8 mouse cellular contexts compared by ENCODE assay signal in the genomic region with DNA sequence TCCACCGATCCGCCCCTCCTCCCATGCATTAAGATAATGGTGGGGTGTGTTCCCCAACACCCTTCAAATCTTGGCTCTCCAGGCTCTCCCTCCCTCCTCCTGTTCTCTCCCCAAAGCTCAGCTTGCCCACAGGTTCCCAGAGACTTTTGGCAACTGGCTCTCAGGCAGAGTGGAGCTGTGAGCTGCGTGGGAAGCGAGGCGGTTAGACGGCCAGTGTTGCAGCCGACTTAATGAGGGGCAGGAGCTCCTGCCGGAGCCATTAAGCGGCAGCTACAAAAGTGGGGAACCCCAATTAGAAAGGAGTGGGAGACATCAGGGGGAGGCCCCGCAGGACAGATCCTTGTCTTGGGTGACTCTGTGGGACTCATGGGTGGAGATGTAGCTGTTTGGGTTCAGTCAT.
DNase-seq lines count a peak whose midpoint lies in the region; ATAC-seq and TF ChIP-seq lines count a peak whose summit lies in the region.

No protein-coding gene starts in this region.

- no peaks in the 10 kb centered on the region for H3K9me3 ChIP-seq in E14TG2a.4 (ENCODE audit: low read length)
- H3K9me3 ChIP-seq in forebrain, postnatal 0 days (ENCODE audit: low read length): no peaks in the 10 kb centered on the region
- no peaks in the 10 kb centered on the region for H3K9me3 ChIP-seq in limb, embryonic 14.5 days (ENCODE audit: control insufficient read depth, low read length)
- no peaks in the 10 kb centered on the region for H3K9me3 ChIP-seq in stomach, embryonic 14.5 days (ENCODE audit: control insufficient read depth, low read depth, low read length)

- H3K4me2 ChIP-seq in forebrain, postnatal 0 days (ENCODE audit: low read depth): peak overlapping the region; percentile 35
- 0 out of 2 replicates have a peak overlapping the region, but pooled peaks have one; percentile 15 for H3K4me2 ChIP-seq in limb, embryonic 14.5 days (replicated peaks; ENCODE audit: low read depth, low read length, severe bottlenecking)
- 0 out of 2 replicates have a peak overlapping the region, but pooled peaks have one; percentile 10 for H3K4me2 ChIP-seq in stomach, embryonic 14.5 days (replicated peaks; ENCODE audit: low read depth, low read length)

- TF ChIP-seq POLR2A in limb, embryonic 14.5 days (IDR thresholded peaks at IDR 0.05; ENCODE audit: borderline replicate concordance, extremely low read depth, insufficient read depth, insufficient read length): no peak

- peak overlapping the region; percentile 41; the same call in 1 of the 2 replicates for H3K27ac ChIP-seq in forebrain, postnatal 0 days (ENCODE audit: low read depth, low read length)
- H3K27ac ChIP-seq in limb, embryonic 14.5 days (replicated peaks; ENCODE audit: low read depth, low read length): no peak overlapping the region
- H3K27ac ChIP-seq in stomach, embryonic 14.5 days (ENCODE audit: low read length): no peak overlapping the region

- no peaks in the 10 kb centered on the region for H3K36me3 ChIP-seq in E14TG2a.4 (ENCODE audit: insufficient read depth, low read length)
- H3K36me3 ChIP-seq in forebrain, postnatal 0 days (ENCODE audit: insufficient read depth): no peaks in the 10 kb centered on the region
- H3K36me3 ChIP-seq in limb, embryonic 14.5 days (ENCODE audit: control insufficient read depth, insufficient read depth, low read length): no peaks in the 10 kb centered on the region
- no peaks in the 10 kb centered on the region for H3K36me3 ChIP-seq in stomach, embryonic 14.5 days (ENCODE audit: control insufficient read depth, insufficient read depth, low read length)

- H3K9ac ChIP-seq in forebrain, postnatal 0 days: 0 out of 2 replicates have a peak overlapping the region, but pooled peaks have one; percentile 25
- no peak overlapping the region for H3K9ac ChIP-seq in limb, embryonic 14.5 days (ENCODE audit: low read depth, low read length, severe bottlenecking)
- H3K9ac ChIP-seq in stomach, embryonic 14.5 days (replicated peaks; ENCODE audit: low read depth, low read length): no peak overlapping the region

- peak; percentile 38 for ATAC-seq in forebrain, postnatal 0 days
- no peak for ATAC-seq in limb, embryonic 14.5 days (ENCODE audit: low FRiP score, low read depth)
- no peak for ATAC-seq in stomach, embryonic 14.5 days (ENCODE audit: insufficient number of reproducible peaks, insufficient read depth, low FRiP score, low read depth)

- H3K4me3 ChIP-seq in E14TG2a.4 (replicated peaks; ENCODE audit: low read length): peak overlapping the region; percentile 24
- H3K4me3 ChIP-seq in forebrain, postnatal 0 days (ENCODE audit: low read depth, low read length): peak overlapping the region; percentile 9
- H3K4me3 ChIP-seq in limb, embryonic 14.5 days (replicated peaks; ENCODE audit: low read length): no peak overlapping the region
- no peak overlapping the region for H3K4me3 ChIP-seq in stomach, embryonic 14.5 days (ENCODE audit: low read depth, low read length)

- DNase-seq in heart, adult 18-20 months: peak; percentile 16 to 36
- no peak for DNase-seq in heart, postnatal 10 days
- no peak for DNase-seq in forebrain, postnatal 0 days
- DNase-seq in limb, embryonic 14.5 days (ENCODE audit: low spot score): no peak
- DNase-seq in cerebellum, postnatal 25 days: no peak
- DNase-seq in urinary bladder, postnatal 10 days (ENCODE audit: low spot score): no peak

- intact Hi-C loops in heart, postnatal 10 days (cut with DNase I): no loop called here

- TF ChIP-seq CTCF in E14TG2a.4 (conservative IDR thresholded peaks at IDR 0.05; ENCODE audit: low read length): no peak
- TF ChIP-seq CTCF in forebrain, postnatal 0 days (IDR thresholded peaks at IDR 0.05; ENCODE audit: low read depth): no peak

- WGBS in forebrain, postnatal 0 days: 7% methylated on average over 10 of the region's 10 CpGs
- 9% methylated on average over 10 of the region's 10 CpGs for WGBS in limb, embryonic 14.5 days
- 23% methylated on average over 10 of the region's 10 CpGs for WGBS in stomach, embryonic 14.5 days

- H3K4me1 ChIP-seq in E14TG2a.4 (replicated peaks; ENCODE audit: low read depth, low read length): peaks cover 17% of the 10 kb centered on the region
- peaks cover 10% of the 10 kb centered on the region; the same call in 1 of the 2 replicates for H3K4me1 ChIP-seq in forebrain, postnatal 0 days (ENCODE audit: insufficient read depth)
- H3K4me1 ChIP-seq in limb, embryonic 14.5 days (ENCODE audit: control insufficient read depth, insufficient read depth, low read length): peaks cover 16% of the 10 kb centered on the region
- H3K4me1 ChIP-seq in stomach, embryonic 14.5 days (ENCODE audit: control insufficient read depth, insufficient read depth, low read length): no peaks in the 10 kb centered on the region

- H3K27me3 ChIP-seq in E14TG2a.4 (ENCODE audit: insufficient read depth, low read length): peaks cover 55% of the 10 kb centered on the region
- no peaks in the 10 kb centered on the region for H3K27me3 ChIP-seq in forebrain, postnatal 0 days (ENCODE audit: insufficient read depth, low read length)
- peaks cover 10% of the 10 kb centered on the region; the same call in 1 of the 2 replicates for H3K27me3 ChIP-seq in limb, embryonic 14.5 days (ENCODE audit: control insufficient read depth, insufficient read depth, low read length)
- H3K27me3 ChIP-seq in stomach, embryonic 14.5 days (ENCODE audit: control insufficient read depth, insufficient read depth, low read length): peaks cover 6% of the 10 kb centered on the region; the same call in 1 of the 2 replicates

Comparison
In these comparisons a context has a peak if more than half of its experiments do, and no peak if none do; other contexts are left out.
1. DNase-seq: peak in heart, adult 18-20 months (2 of 2); none in heart, postnatal 10 days (0 of 2), forebrain, postnatal 0 days (single experiment), limb, embryonic 14.5 days (single experiment), cerebellum, postnatal 25 days (0 of 2) and urinary bladder, postnatal 10 days (single experiment).
2. H3K4me3 ChIP-seq: peak in E14TG2a.4 (single experiment) and forebrain, postnatal 0 days (single experiment); none in limb, embryonic 14.5 days (single experiment) and stomach, embryonic 14.5 days (single experiment).
3. Peak in every context shown above with its lines, with median percentiles within 50 percentile points of each other: H3K4me2 ChIP-seq.